ENCODE assay signal across 8 mouse cellular contexts in the genomic region with DNA sequence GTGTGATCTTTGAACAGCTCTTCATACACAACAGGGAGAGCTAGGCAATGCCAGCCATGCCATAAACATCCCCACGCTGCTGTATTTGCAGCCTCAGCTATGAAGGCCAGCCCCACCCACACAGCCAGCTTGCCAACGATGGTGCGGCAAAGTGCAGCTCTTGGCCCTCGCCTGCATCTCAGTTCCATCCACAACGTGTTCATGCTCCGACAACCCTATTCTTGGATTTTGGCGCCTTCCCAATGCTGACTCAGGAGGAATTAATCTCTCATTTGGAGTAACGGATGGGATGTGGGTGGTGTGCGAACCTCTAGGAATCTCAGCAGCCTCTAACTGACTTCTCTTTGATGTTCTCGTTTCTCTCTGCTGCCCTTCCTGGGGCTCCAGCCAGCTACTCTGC. TPM values are rescaled to one million over a fixed set of nuclear protein-coding genes. Genes with fewer than 3 reads are reported as not detected.
DNase-seq lines count a peak whose midpoint lies in the region; TF ChIP-seq lines count a peak whose summit lies in the region.

No protein-coding gene starts in this region.

- H3K36me3 ChIP-seq in limb, embryonic 10.5 days: no peaks in the 10 kb centered on the region

- H3K9me3 ChIP-seq in limb, embryonic 10.5 days (replicated peaks): no peaks in the 10 kb centered on the region

- H3K27ac ChIP-seq in left cerebral cortex, adult 2 months: no peak overlapping the region
- no peak overlapping the region for H3K27ac ChIP-seq in limb, embryonic 10.5 days

- H3K4me3 ChIP-seq in left cerebral cortex, adult 2 months: no peak overlapping the region
- H3K4me3 ChIP-seq in limb, embryonic 10.5 days: no peak overlapping the region

- H3K27me3 ChIP-seq in limb, embryonic 10.5 days (ENCODE audit: low read depth, poor library complexity, severe bottlenecking): no peaks in the 10 kb centered on the region

- intact Hi-C loops in left cerebral cortex, adult 2 months (cut with DNase I): loop anchor here (1.0 kb wide), 1 partner anchor 36 kb away; no protein-coding TSS in a partner anchor

- peak; percentile 45 for DNase-seq in gastrocnemius, postnatal 10 days
- no peak for DNase-seq in gastrocnemius, adult 8-10 months (ENCODE audit: low spot score in 2 of 2)
- DNase-seq in 3134 (ENCODE audit: extremely low read depth, insufficient read length, low spot score): peak; percentile 32
- peak; percentile 92 for DNase-seq in brain, embryonic 14.5 days (ENCODE audit: low read depth)
- peak; percentile 80 to 87 for DNase-seq in left cerebral cortex, adult 2 months (ENCODE audit: extremely low spot score in 1 of 2, low spot score in 2 of 2)
- DNase-seq in right cerebral cortex, postnatal 36 days (ENCODE audit: low spot score in 2 of 2): peak; percentile 87 to 91
- no peak for DNase-seq in limb, embryonic 10.5 days (ENCODE audit: low spot score)
- DNase-seq in cerebellum, adult 9-10 months: no peak

- no peak for TF ChIP-seq CTCF in brain, embryonic 14.5 days (IDR thresholded peaks at IDR 0.05; ENCODE audit: borderline replicate concordance, extremely low read depth, insufficient read depth, insufficient read length)
- TF ChIP-seq CTCF in left cerebral cortex, adult 2 months (IDR thresholded peaks at IDR 0.05): no peak

- 84% methylated on average over 10 of the region's 10 CpGs for WGBS in limb, embryonic 10.5 days

- H3K4me1 ChIP-seq in limb, embryonic 10.5 days: 0 out of 2 replicates have a peak, but pooled peaks cover 4% of the 10 kb centered on the region

- TF ChIP-seq POLR2A in brain, embryonic 14.5 days (IDR thresholded peaks at IDR 0.05; ENCODE audit: borderline replicate concordance, extremely low read depth, insufficient read depth, insufficient read length, poor library complexity, severe bottlenecking): no peak

RNA-seq across cellular contexts. Expression of a gene that starts 46.0 kb away (rescaled TPM):
- 1 to 10 TPM; 1.9 to 2.1 TPM for total RNA-seq in gastrocnemius, postnatal 10 days (2021)
- total RNA-seq in gastrocnemius, adult 8-10 months (2022): under 1 TPM; 0.22 to 0.45 (median 0.32) TPM
- polyA plus RNA-seq in brain, embryonic 14.5 days (2012; rRNA removed): 3.1 and 4.6 TPM in 2 replicates
- 1 to 10 TPM; 1.2 to 1.4 TPM for total RNA-seq in left cerebral cortex, adult 2 months (2021)
- polyA plus RNA-seq in limb, embryonic 10.5 days (2016; fragmentation: Nextera tagmentation; extraction: Ambion mirVana): 1.4 and 2.0 TPM in 2 replicates

Comparison
In these comparisons a context has a peak if more than half of its experiments do, and no peak if none do; other contexts are left out.
1. DNase-seq: peak in gastrocnemius, postnatal 10 days (single experiment), 3134 (single experiment), brain, embryonic 14.5 days (single experiment), left cerebral cortex, adult 2 months (2 of 2) and right cerebral cortex, postnatal 36 days (2 of 2); none in gastrocnemius, adult 8-10 months (0 of 2), limb, embryonic 10.5 days (single experiment) and cerebellum, adult 9-10 months (single experiment).